ENCODE assay signal across 21 mouse cellular contexts in the genomic region with DNA sequence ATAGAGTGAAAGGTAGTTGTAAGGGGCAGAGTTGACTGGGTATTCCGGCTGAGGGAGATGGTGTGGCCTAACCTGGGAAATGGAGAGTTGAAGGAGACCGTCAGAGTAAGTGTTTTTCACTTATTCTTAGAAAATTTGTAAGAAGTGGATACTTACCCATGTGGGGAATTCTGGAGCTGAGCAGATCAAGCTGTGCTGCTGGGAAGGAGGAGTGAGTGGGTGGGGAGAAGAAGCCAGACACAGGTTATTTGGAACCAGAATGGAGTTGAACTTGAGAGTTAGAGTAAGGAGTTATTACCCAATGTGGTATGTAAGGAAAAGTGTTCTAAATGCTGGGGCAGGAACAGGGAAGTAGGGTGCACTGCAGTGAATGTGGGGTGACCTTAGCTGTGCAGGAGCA.
"Had no signal": no experiment of that assay in that cellular context is flagged by ENCODE, and none has a peak within 500 bp of the region (broad histone marks: within the 10 kb centered on the region; RNA-seq: fewer than 3 reads in every experiment).

No protein-coding gene starts in this region.

- DNase-seq: cerebellum, adult 8-10 months; cerebellum, adult 9-10 months; cerebellum, adult 9-11 months; cerebellum, postnatal 10 days; cerebellum, postnatal 14 days; cerebellum, postnatal 25 days; cerebellum, postnatal 36 days; embryo, embryonic 11 days; forebrain, postnatal 0 days; gastrocnemius, adult 2 months; gastrocnemius, postnatal 10 days; gastrocnemius, postnatal 14 days; gastrocnemius, postnatal 25 days; gastrocnemius, postnatal 36 days; heart, adult 11 months; heart, adult 18-20 months; heart, adult 2 months had no signal

- ATAC-seq: forebrain, embryonic 13.5 days; forebrain, embryonic 14.5 days; forebrain, embryonic 15.5 days; forebrain, embryonic 16.5 days; forebrain, postnatal 0 days had no signal
